ENCODE assay signal across 10 mouse cellular contexts in the genomic region with DNA sequence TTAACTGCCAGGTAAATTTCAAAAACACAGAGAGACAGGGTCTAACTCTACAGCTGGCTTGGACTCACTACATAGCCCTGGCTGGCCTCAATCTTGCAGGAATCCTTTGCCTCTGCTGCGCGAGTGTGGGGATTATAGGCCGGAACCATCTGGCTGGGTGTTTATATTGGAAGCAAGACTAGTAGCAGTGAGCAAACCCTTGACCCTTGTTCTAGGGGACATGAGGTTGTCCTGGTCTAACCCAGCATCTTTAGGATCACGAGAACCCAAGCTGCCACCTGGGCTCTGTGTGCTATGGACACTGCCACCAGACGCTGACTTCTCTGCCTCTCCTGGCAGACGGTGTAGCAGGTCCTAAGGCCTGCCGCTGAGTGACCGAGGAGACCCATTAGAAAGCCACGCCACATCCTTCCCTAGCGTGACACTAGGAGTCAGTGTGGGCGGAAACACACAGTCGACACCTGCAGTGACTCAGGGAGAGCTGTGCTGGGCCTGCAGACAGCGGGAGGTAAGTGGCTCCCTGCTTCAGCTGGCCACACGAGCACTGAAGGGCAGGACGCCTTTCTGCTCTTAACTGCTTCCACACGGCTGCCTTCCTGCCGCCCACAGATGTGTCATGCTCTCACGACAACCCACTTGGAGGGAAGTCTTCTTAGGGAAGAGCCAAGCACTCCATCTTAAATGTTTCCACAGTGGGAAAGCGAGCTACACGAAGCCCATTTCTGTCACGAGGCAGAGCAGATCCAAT. TPM values are rescaled to one million over a fixed set of nuclear protein-coding genes. Genes with fewer than 3 reads are reported as not detected.
A peak's percentile ranks its signal among the peaks of the same experiment; 100 is the strongest.
DNase-seq lines count a peak whose midpoint lies in the region; ATAC-seq and TF ChIP-seq lines count a peak whose summit lies in the region.
"Had no signal": no experiment of that assay in that cellular context is flagged by ENCODE, and none has a peak within 500 bp of the region (broad histone marks: within the 10 kb centered on the region; RNA-seq: fewer than 3 reads in every experiment).

No protein-coding gene starts in this region.

- H3K4me3 ChIP-seq in kidney, embryonic 16.5 days (ENCODE audit: low read length) = no peak overlapping the region
- H3K4me3 ChIP-seq in heart, embryonic 14.5 days (ENCODE audit: control insufficient read depth in 1 of 2, insufficient read depth in 1 of 2, low read depth in 1 of 2, low read length in 2 of 2) = no peak overlapping the region
- H3K4me3 ChIP-seq in small intestine, adult 2 months (ENCODE audit: low read depth, low read length) = no peak overlapping the region

- no peak overlapping the region for H3K9ac ChIP-seq in kidney, embryonic 16.5 days (replicated peaks; ENCODE audit: low read length)
- no peak overlapping the region for H3K9ac ChIP-seq in heart, embryonic 14.5 days (ENCODE audit: low read length)

- H3K27ac ChIP-seq in kidney, embryonic 16.5 days (ENCODE audit: low read length) = no peak overlapping the region
- peak overlapping the region; percentile 28 to 51; a peak in 3 of 4 replicates for H3K27ac ChIP-seq in heart, embryonic 14.5 days (replicated peaks in 1 of 2; ENCODE audit: control insufficient read depth in 1 of 2, insufficient read depth in 1 of 2, low read depth in 2 of 2, low read length in 2 of 2)
- peak overlapping the region; percentile 32; the same call in 1 of the 2 replicates for H3K27ac ChIP-seq in small intestine, adult 2 months (ENCODE audit: insufficient read depth, low read depth, low read length)

- H3K27me3 ChIP-seq in kidney, embryonic 16.5 days (ENCODE audit: insufficient read depth, low read length) = no peaks in the 10 kb centered on the region
- no peaks in the 10 kb centered on the region for H3K27me3 ChIP-seq in heart, embryonic 14.5 days (ENCODE audit: control insufficient read depth, insufficient read depth, low read length)
- H3K27me3 ChIP-seq in small intestine, adult 2 months (ENCODE audit: control insufficient read depth, insufficient read depth, low read length) = no peaks in the 10 kb centered on the region

- TF ChIP-seq POLR2A in small intestine, adult 2 months (IDR thresholded peaks at IDR 0.05; ENCODE audit: low read depth, low read length) = no peak

- no peaks in the 10 kb centered on the region for H3K9me3 ChIP-seq in kidney, embryonic 16.5 days (ENCODE audit: low read length)
- no peaks in the 10 kb centered on the region for H3K9me3 ChIP-seq in heart, embryonic 14.5 days (ENCODE audit: control insufficient read depth, low read length)

- 48% methylated on average over 21 of the region's 21 CpGs for WGBS in kidney, embryonic 16.5 days
- 56% methylated on average over 21 of the region's 21 CpGs for WGBS in heart, embryonic 14.5 days
- 76% methylated on average over 21 of the region's 21 CpGs for WGBS in small intestine, adult 2 months

- H3K36me3 ChIP-seq in kidney, embryonic 16.5 days (ENCODE audit: insufficient read depth, low read length) = peaks cover 28% of the 10 kb centered on the region
- H3K36me3 ChIP-seq in heart, embryonic 14.5 days (ENCODE audit: control insufficient read depth, insufficient read depth, low read length) = peaks cover 49% of the 10 kb centered on the region
- peaks cover 3% of the 10 kb centered on the region; the same call in 1 of the 2 replicates for H3K36me3 ChIP-seq in small intestine, adult 2 months (ENCODE audit: control insufficient read depth, insufficient read depth, low read length)

- ATAC-seq in kidney, embryonic 16.5 days (ENCODE audit: low FRiP score, low TSS enrichment) = 0 out of 2 replicates have a peak, but pooled peaks have one; percentile 35
- ATAC-seq in heart, embryonic 14.5 days (ENCODE audit: insufficient number of reproducible peaks, insufficient read depth, low FRiP score, low read depth) = no peak
- ATAC-seq in megakaryocyte-erythroid progenitor cell, adult 5-6 weeks (replicated peaks; ENCODE audit: low FRiP score, low TSS enrichment, poor library complexity, severe bottlenecking) = no peak

- TF ChIP-seq CTCF in small intestine, adult 2 months (IDR thresholded peaks at IDR 0.05; ENCODE audit: extremely low read depth, insufficient read length, insufficient replicate concordance, low read depth, low read length) = no peak

- H3K4me2 ChIP-seq in kidney, embryonic 16.5 days (replicated peaks; ENCODE audit: low read depth, low read length) = no peak overlapping the region
- H3K4me2 ChIP-seq in heart, embryonic 14.5 days (ENCODE audit: low read length) = no peak overlapping the region

- no peaks in the 10 kb centered on the region for H3K4me1 ChIP-seq in kidney, embryonic 16.5 days (ENCODE audit: insufficient read depth, low read length)
- peaks cover 3 to 6% of the 10 kb centered on the region in 2 experiments; a peak in 1 of 4 replicates for H3K4me1 ChIP-seq in heart, embryonic 14.5 days (ENCODE audit: control insufficient read depth in 2 of 2, insufficient read depth in 2 of 2, low read length in 2 of 2)
- H3K4me1 ChIP-seq in small intestine, adult 2 months (ENCODE audit: control insufficient read depth, insufficient read depth, insufficient read length, low read length) = no peaks in the 10 kb centered on the region; the same call in 1 of the 2 replicates

- no peak for DNase-seq in kidney, adult 8-10 months
- DNase-seq in ZHBTc4 (ENCODE audit: low read depth, low spot score) = peak; percentile 37
- DNase-seq in ovary, postnatal 10 days (ENCODE audit: low spot score) = no peak
- no peak for DNase-seq in cerebellum, postnatal 25 days
- DNase-seq: cerebellum, postnatal 10 days; gastrocnemius, postnatal 36 days had no signal

RNA-seq across cellular contexts. Expression of a gene that starts 10.9 kb away (rescaled TPM):
- 54.8 and 58.9 TPM in 2 replicates for polyA plus RNA-seq in kidney, embryonic 16.5 days (2015; fragmentation: Nextera tagmentation; extraction: Ambion mirVana)
- 38.2 and 38.9 TPM in 2 replicates for polyA plus RNA-seq in heart, embryonic 14.5 days (2014; fragmentation: Nextera tagmentation; extraction: Ambion mirVana)
- polyA plus RNA-seq in small intestine, adult 2 months (2012; rRNA removed) = 9.2 and 15.0 TPM in 2 replicates
- 10.3 and 15.3 TPM in 2 replicates for total RNA-seq in megakaryocyte-erythroid progenitor cell, adult 5-6 weeks (2014; fragmentation: Nextera tagmentation)
- 12.3 and 19.9 TPM in 2 replicates for total RNA-seq in megakaryocyte-erythroid progenitor cell, adult 5-6 weeks (2017)

RNA-seq across cellular contexts. Expression of a gene that starts 53.1 kb away (rescaled TPM):
- 11.1 and 11.4 TPM in 2 replicates for polyA plus RNA-seq in kidney, embryonic 16.5 days (2015; fragmentation: Nextera tagmentation; extraction: Ambion mirVana)
- 24.1 and 26.5 TPM in 2 replicates for polyA plus RNA-seq in heart, embryonic 14.5 days (2014; fragmentation: Nextera tagmentation; extraction: Ambion mirVana)
- polyA plus RNA-seq in small intestine, adult 2 months (2012; rRNA removed) = 2.0 and 3.5 TPM in 2 replicates
- total RNA-seq in megakaryocyte-erythroid progenitor cell, adult 5-6 weeks (2014; fragmentation: Nextera tagmentation) = 101 and 110 TPM in 2 replicates
- 164 and 206 TPM in 2 replicates for total RNA-seq in megakaryocyte-erythroid progenitor cell, adult 5-6 weeks (2017)
